Mouse (Mus musculus): ENCODE measurements around the gene Uxs1.

DNA sequence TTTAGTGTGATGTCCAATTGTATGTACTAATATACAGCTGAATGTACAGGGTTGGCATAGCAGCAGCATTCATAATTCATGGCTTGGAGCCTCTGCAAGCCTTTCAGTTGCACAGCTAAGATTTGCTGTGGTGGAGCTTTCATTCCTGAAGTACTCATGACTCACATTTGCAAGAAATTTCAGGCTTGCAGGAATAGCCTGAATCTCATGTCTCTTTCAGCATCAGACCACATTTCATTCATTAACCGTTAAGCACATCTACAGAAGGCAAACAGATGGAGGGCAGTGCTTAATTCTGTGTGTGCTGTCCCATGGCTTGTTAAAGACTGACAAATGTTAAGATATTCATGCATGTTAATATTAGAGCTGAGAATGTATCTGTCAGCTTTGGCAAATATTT lies 94.9 kb downstream of the Uxs1 start:
- TF ChIP-seq POLR2A (IDR thresholded peaks at IDR 0.05; ENCODE audit: insufficient read depth, low read depth, low read length) (no peak), CTCF (IDR thresholded peaks at IDR 0.05; ENCODE audit: insufficient read depth, low read depth, low read length) (no peak)

Measured in olfactory bulb, adult 2 months (tissue).